Mouse (Mus musculus) liver, embryonic 13.5 days (tissue): ENCODE measurements around the gene Stip1. TPM values are rescaled to one million over a fixed set of nuclear protein-coding genes. Genes with fewer than 3 reads are reported as not detected.

ENCODE experiments used
- ATAC-seq: fragments of 200-750 bp; cut with Nextera tagmentation; 2 replicates; pipeline ENCODE4 v1.8.0; 2017; ENCODE audit warnings: low read depth, mild to moderate bottlenecking, moderate number of reproducible peaks, moderate library complexity
- DNase-seq: peaks from one replicate; pipeline ENCODE4 v3.0.0; 2022
- H3K27ac ChIP-seq: fragments of 300-500 bp; sonication (generic); 2 replicates; pipeline ENCODE4 v1.5.1; 2015; ENCODE audit warnings: moderate library complexity, mild to moderate bottlenecking, inconsistent platforms
- H3K27me3 ChIP-seq: fragments of 300-500 bp; sonication (generic); 2 replicates; pipeline ENCODE4 v1.6.1; 2015; ENCODE audit warnings: mild to moderate bottlenecking, inconsistent platforms
- H3K36me3 ChIP-seq: fragments of 300-500 bp; sonication (generic); 2 replicates; pipeline ENCODE4 v1.6.1; 2015; ENCODE audit warnings: mild to moderate bottlenecking, inconsistent platforms
- H3K4me1 ChIP-seq: fragments of 300-500 bp; sonication (generic); replicated peaks from 2 replicates; pipeline ENCODE4 v1.6.1; 2015; ENCODE audit warnings: inconsistent platforms
- H3K4me2 ChIP-seq: fragments of 300-500 bp; sonication (generic); 2 replicates; pipeline ENCODE4 v1.6.1; 2015; ENCODE audit warnings: inconsistent platforms, mild to moderate bottlenecking, moderate library complexity
- H3K4me3 ChIP-seq: fragments of 300-500 bp; sonication (generic); replicated peaks from 2 replicates; pipeline ENCODE4 v1.5.1; 2015; ENCODE audit warnings: mild to moderate bottlenecking, inconsistent platforms
- H3K9ac ChIP-seq: fragments of 300-500 bp; sonication (generic); 2 replicates; pipeline ENCODE4 v1.6.1; 2015; ENCODE audit warnings: mild to moderate bottlenecking, inconsistent platforms
- H3K9me3 ChIP-seq: fragments of 300-500 bp; sonication (generic); replicated peaks from 2 replicates; pipeline ENCODE4 v1.6.1; 2016; ENCODE audit warnings: inconsistent platforms
- WGBS: fragments of 180-500 bp; shearing (Covaris S2); methylation state at CpG from one replicate; pipeline ENCODE4 v1.1.7; 2015; ENCODE audit not compliant: insufficient replicate concordance; 5-methylcytosine and 5-hydroxymethylcytosine counted together
- polyA plus RNA-seq: library from polyadenylated mRNA; unstranded; fragments of >200 nt; fragmentation: Nextera tagmentation; extraction: Ambion mirVana; gene quantifications from 2 replicates; pipeline ENCODE4 v1.2.1, GENCODE M21; 2015

Stip1 gene
- polyA plus RNA-seq, 1 experiment from 2014 or later: 158 TPM

GRCm38 (mm10) chr19:6990712-6991111 is 49.1 kb downstream of the Stip1 start:
- no peak for ATAC-seq
- no peaks in the 10 kb centered on the region for H3K27me3 ChIP-seq
- 78% methylated on average over 6 of the region's 6 CpGs for WGBS
- H3K27ac ChIP-seq: no peak overlapping the region
- H3K9ac ChIP-seq: no peak overlapping the region
- H3K4me2 ChIP-seq: no peak overlapping the region
- H3K4me1 ChIP-seq: peaks cover 60% of the 10 kb centered on the region
- DNase-seq: no peak
- 0 out of 2 replicates have a peak, but pooled peaks cover under 1% of the 10 kb centered on the region for H3K36me3 ChIP-seq
- no peaks in the 10 kb centered on the region for H3K9me3 ChIP-seq
- H3K4me3 ChIP-seq: no peak overlapping the region

DNA sequence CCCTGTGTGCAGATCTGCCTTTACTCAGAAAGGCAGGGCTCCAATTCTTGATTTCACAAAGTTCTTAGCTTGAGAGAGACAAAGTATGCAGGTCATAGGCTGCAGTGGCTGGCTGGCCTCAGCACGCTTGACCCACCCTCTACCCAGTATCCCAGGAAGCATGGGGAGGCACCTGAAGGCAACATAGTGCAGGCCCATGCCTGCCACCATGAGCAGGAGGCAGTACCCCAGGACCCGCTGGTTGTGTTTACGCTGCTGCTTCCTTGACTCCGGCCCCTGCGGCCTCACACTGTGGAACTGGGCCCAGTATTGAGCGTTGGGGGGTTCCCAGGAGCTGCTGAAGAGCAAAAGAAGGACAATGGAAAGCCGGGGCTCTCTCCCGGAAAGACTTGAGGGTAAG is 50.5 kb downstream of the Stip1 start:
- Histone ChIP-seq H3K4me1 (peaks cover 57% of the 10 kb centered on the region), H3K4me2 (no peak overlapping the region)
- 83% methylated on average over 8 of the region's 8 CpGs for WGBS

GRCm38 (mm10) chr19:6987904-6988285 is 51.9 kb downstream of the Stip1 start:
- H3K4me3 ChIP-seq: peak overlapping the region; percentile 77
- H3K9ac ChIP-seq: peak overlapping the region; percentile 86
- no peak for ATAC-seq
- H3K4me1 ChIP-seq: peaks cover 50% of the 10 kb centered on the region
- no peaks in the 10 kb centered on the region for H3K27me3 ChIP-seq
- H3K4me2 ChIP-seq: peak overlapping the region; percentile 100
- peak overlapping the region; percentile 79 for H3K27ac ChIP-seq
- H3K36me3 ChIP-seq: peaks cover 20% of the 10 kb centered on the region
- H3K9me3 ChIP-seq: no peaks in the 10 kb centered on the region
- DNase-seq: no peak
- WGBS: 8% methylated on average over 8 of the region's 8 CpGs

More for the DNA sequence above, 50.5 kb downstream of the Stip1 start:
- H3K27me3 ChIP-seq: no peaks in the 10 kb centered on the region
- no peaks in the 10 kb centered on the region for H3K9me3 ChIP-seq
- H3K36me3 ChIP-seq: peaks cover 9% of the 10 kb centered on the region; the same call in 1 of the 2 replicates
- H3K9ac ChIP-seq: no peak overlapping the region
- H3K27ac ChIP-seq: no peak overlapping the region
- no peak for ATAC-seq
- H3K4me3 ChIP-seq: no peak overlapping the region
- no peak for DNase-seq

GRCm38 (mm10) chr19:6987061-6987903 is 52.5 kb downstream of the Stip1 start, which contains the start of gene Vegfb:
Gene Vegfb (minus strand): TSS chr19:6987651.
- Histone ChIP-seq H3K27ac (peak within 1 kb of the TSS; percentile 79), H3K4me1 (peaks cover 54% of the 10 kb centered on the region), H3K4me2 (peak within 1 kb of the TSS; percentile 100), H3K9ac (peak within 1 kb of the TSS; percentile 86), H3K27me3 (no peaks in the 10 kb centered on the region), H3K36me3 (peaks cover 26% of the 10 kb centered on the region), H3K9me3 (no peaks in the 10 kb centered on the region), H3K4me3 (peak within 1 kb of the TSS; percentile 77)
- WGBS: under 1% methylated on average over 75 of the region's 85 CpGs
- DNase-seq: no peak
- peak; percentile 57 for ATAC-seq

GRCm38 (mm10) chr19:6985951-6986708 is 53.6 kb downstream of the Stip1 start:
- peak overlapping the region; percentile 100 for H3K4me2 ChIP-seq
- ATAC-seq: peak; percentile 63
- H3K4me3 ChIP-seq: peak overlapping the region; percentile 77
- peak; percentile 51 for DNase-seq
- peak overlapping the region; percentile 86 for H3K9ac ChIP-seq
- no peaks in the 10 kb centered on the region for H3K27me3 ChIP-seq
- H3K4me1 ChIP-seq: peaks cover 57% of the 10 kb centered on the region
- H3K9me3 ChIP-seq: no peaks in the 10 kb centered on the region
- 51% methylated on average over 10 of the region's 10 CpGs for WGBS
- H3K27ac ChIP-seq: peak overlapping the region; percentile 57
- H3K36me3 ChIP-seq: peaks cover 29% of the 10 kb centered on the region

DNA sequence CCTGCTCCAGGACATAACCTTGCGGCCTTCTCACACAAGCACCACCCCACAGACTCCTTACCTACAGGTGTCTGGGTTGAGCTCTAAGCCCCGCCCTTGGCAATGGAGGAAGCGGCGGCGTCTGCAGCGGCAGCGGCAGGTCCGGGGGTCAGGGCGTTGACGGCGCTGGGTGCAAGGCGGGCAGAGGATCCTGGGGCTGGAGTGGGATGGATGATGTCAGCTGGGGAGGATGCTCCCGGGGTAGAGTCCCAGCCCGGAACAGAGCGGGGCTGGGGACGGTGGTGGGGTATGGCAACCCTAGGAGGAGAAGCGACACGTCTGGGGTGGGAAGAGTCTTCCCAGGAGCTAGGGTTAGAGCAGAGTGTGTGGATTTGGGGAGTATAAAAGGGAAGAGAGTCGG is 54.5 kb downstream of the Stip1 start:
- ATAC-seq (no peak), DNase-seq (no peak)
- no peak overlapping the region for H3K4me3 ChIP-seq
- no peaks in the 10 kb centered on the region for H3K27me3 ChIP-seq
- peaks cover 61% of the 10 kb centered on the region for H3K4me1 ChIP-seq
- H3K9me3 ChIP-seq: no peaks in the 10 kb centered on the region
- 86% methylated on average over 19 of the region's 19 CpGs for WGBS
- peaks cover 29% of the 10 kb centered on the region for H3K36me3 ChIP-seq
- peak overlapping the region; percentile 57 for H3K27ac ChIP-seq
- H3K9ac ChIP-seq: no peak overlapping the region
- H3K4me2 ChIP-seq: no peak overlapping the region

DNA sequence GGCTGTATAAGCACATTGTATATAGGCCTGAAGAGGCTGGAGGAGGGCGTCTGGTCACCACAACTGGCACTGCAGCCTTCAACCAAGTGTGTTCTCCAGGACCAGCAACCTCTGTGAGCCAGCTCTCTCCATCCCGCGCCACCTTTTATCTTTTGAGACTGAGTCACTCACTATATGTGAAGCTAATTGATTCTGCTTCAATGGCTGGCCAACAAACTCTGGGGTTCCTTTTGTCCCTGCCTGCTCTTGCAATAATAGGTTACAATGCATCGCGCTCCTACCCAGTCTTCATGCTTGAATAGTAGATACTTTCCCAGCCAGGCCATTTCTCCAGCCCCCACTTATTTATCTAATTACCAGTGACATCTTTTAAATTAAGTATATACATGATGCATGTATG is 56.1 kb downstream of the Stip1 start:
- no peaks in the 10 kb centered on the region for H3K9me3 ChIP-seq

GRCm38 (mm10) chr19:6981465-6981864 is 58.3 kb downstream of the Stip1 start:
- Histone ChIP-seq H3K4me2 (peak overlapping the region; percentile 97), H3K27ac (peak overlapping the region; percentile 86)

More for the DNA sequence above, 56.1 kb downstream of the Stip1 start:
- DNase-seq (no peak), ATAC-seq (no peak)
- WGBS: 83% methylated on average over 5 of the region's 5 CpGs
- no peaks in the 10 kb centered on the region for H3K27me3 ChIP-seq
- no peak overlapping the region for H3K4me2 ChIP-seq
- no peak overlapping the region for H3K9ac ChIP-seq
- H3K27ac ChIP-seq: no peak overlapping the region
- peaks cover 68% of the 10 kb centered on the region for H3K4me1 ChIP-seq
- H3K4me3 ChIP-seq: no peak overlapping the region
- peaks cover 32% of the 10 kb centered on the region for H3K36me3 ChIP-seq

GRCm38 (mm10) chr19:6980381-6981093 is 59.2 kb downstream of the Stip1 start, which contains the start of gene Fkbp2:
Gene Fkbp2 (minus strand): TSS chr19:6980501.
- Histone ChIP-seq H3K36me3 (peaks cover 52% of the 10 kb centered on the region), H3K27me3 (no peaks in the 10 kb centered on the region), H3K9me3 (no peaks in the 10 kb centered on the region), H3K4me3 (peak within 1 kb of the TSS; percentile 80), H3K27ac (peak within 1 kb of the TSS; percentile 89), H3K9ac (peak within 1 kb of the TSS; percentile 85), H3K4me2 (peak within 1 kb of the TSS; percentile 97), H3K4me1 (peaks cover 71% of the 10 kb centered on the region)
- ATAC-seq (peak; percentile 81), DNase-seq (peak; percentile 99)
- WGBS: under 1% methylated on average over 38 of the region's 38 CpGs

More at GRCm38 (mm10) chr19:6981465-6981864, 58.3 kb downstream of the Stip1 start:
- WGBS: 87% methylated on average over 4 of the region's 4 CpGs
- Histone ChIP-seq H3K9me3 (no peaks in the 10 kb centered on the region), H3K4me1 (peaks cover 71% of the 10 kb centered on the region), H3K4me3 (peak overlapping the region; percentile 80), H3K9ac (peak overlapping the region; percentile 85), H3K36me3 (peaks cover 52% of the 10 kb centered on the region), H3K27me3 (no peaks in the 10 kb centered on the region)
- no peak for ATAC-seq
- no peak for DNase-seq

DNA sequence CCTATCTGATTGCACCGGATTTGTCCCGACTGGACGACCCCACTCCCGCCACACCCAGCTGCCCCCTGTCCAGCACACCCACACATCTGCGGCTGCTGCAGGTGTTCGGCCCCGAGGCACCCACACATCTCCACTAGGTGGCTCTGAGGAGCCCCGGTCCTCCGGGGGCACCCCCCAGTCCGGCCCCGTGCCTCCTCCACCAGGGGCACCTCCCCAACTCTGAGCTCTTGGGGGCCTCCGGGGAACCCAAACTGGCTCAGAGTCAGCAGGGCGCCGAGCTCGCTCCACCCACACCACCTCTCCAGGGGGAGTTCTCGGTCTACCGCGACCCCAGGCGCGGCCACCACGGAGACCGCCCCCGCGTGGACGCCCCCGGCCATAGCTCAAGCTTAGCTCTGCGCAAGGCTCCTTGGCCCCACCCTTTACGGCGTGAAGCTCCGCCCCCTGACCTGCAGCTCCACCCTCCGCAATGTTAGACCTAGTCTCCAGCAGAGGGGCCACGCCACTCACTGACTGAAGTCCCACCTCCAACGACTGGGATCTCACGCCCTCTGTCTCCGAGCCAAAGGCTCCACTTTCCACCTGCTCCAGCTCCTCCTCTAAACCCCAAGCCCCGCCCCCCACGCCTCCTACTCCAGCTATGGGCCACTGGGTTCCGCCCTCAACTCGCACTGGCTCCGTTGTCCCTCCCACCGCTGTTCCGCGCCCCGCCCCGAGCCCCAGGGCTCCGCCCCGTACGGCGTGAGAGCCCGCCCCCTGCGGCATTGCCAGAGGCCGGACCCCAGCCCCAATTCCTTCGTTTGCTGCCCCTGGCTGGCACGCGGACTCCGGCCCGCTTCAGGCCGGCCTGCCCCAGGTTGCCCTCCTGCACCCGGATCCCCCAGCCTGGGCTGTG is 60.0 kb downstream of the Stip1 start:
- Histone ChIP-seq H3K9me3 (no peaks in the 10 kb centered on the region), H3K4me2 (peak overlapping the region; percentile 97), H3K9ac (peak overlapping the region; percentile 85), H3K4me1 (peaks cover 66% of the 10 kb centered on the region), H3K4me3 (peak overlapping the region; percentile 80), H3K27ac (peak overlapping the region; percentile 89), H3K27me3 (no peaks in the 10 kb centered on the region), H3K36me3 (peaks cover 45% of the 10 kb centered on the region)
- DNase-seq: peak; percentile 98
- under 1% methylated on average over 57 of the region's 59 CpGs for WGBS
- peak; percentile 84 for ATAC-seq
